Mouse (Mus musculus) hindlimb bud, embryonic 11.5 days (tissue): Measurements from ENCODE around the gene Prr11.
"Not testable (repeated sequence)": the region's sequence is repeated elsewhere in the genome, so short reads cannot be mapped to it uniquely, and the experiment has no call there.

Experiments used
- DNase-seq: peaks from one replicate; pipeline ENCODE4 v3.0.0-alpha.2; 2012; ENCODE audit warnings: low read depth, low spot score; ENCODE audit errors: extremely low spot score

The Prr11 gene

GRCm38 (mm10) chr11:87048900-87049299 is 59.6 kb downstream of the Prr11 start:
- not testable (repeated sequence) for DNase-seq

GRCm38 (mm10) chr11:87046968-87047367 is 61.5 kb downstream of the Prr11 start:
- no peak for DNase-seq

- no peak for DNase-seq
Observed at GRCm38 (mm10) chr11:87043052-87043451, 65.5 kb downstream of the Prr11 start.

- no peak for DNase-seq
Observed at GRCm38 (mm10) chr11:87039307-87039963, 69.1 kb downstream of the Prr11 start.
